11 mouse cellular contexts compared by ENCODE assay signal in the genomic region with DNA sequence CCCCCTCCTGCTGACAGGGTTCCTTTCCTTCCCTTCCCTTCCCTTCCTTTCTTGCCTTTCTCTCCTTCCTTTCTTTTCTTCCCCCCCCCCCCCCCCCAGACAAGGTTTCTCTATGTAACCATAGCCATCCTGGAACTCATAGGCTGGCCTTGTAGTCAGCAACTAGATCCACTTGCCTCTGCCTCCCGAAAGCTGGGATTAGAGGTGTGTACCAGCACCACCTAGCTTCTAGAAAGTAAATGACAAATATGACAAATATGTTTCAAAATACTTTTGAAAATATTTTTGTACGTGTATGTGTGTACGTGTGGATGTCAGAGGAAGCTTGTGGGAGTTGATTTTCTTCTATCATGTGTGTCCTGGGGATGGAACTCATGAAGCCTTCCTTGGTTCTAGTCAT. TPM values are rescaled to one million over a fixed set of nuclear protein-coding genes. Genes with fewer than 3 reads are reported as not detected.
DNase-seq lines count a peak whose midpoint lies in the region; ATAC-seq and TF ChIP-seq lines count a peak whose summit lies in the region.
"Had no signal": no experiment of that assay in that cellular context is flagged by ENCODE, and none has a peak within 500 bp of the region (broad histone marks: within the 10 kb centered on the region; RNA-seq: fewer than 3 reads in every experiment).

No protein-coding gene starts in this region.

- H3K9ac ChIP-seq in embryonic facial prominence, embryonic 14.5 days (ENCODE audit: low read depth, low read length), result no peak overlapping the region
- no peak overlapping the region for H3K9ac ChIP-seq in liver, embryonic 12.5 days
- H3K9ac ChIP-seq in MEL (ENCODE audit: control insufficient read depth, low read depth, low read length, poor library complexity, severe bottlenecking), result no peak overlapping the region
- H3K9ac ChIP-seq: neural tube, embryonic 12.5 days; stomach, embryonic 15.5 days had no signal

- TF ChIP-seq POLR2A in MEL (IDR thresholded peaks at IDR 0.05; ENCODE audit: control insufficient read depth in 1 of 2, insufficient read depth in 1 of 2, low read depth in 1 of 2, low read length in 2 of 2, poor library complexity in 1 of 2), result no peak

- no peaks in the 10 kb centered on the region for H3K9me3 ChIP-seq in embryonic facial prominence, embryonic 14.5 days (ENCODE audit: control insufficient read depth, low read length)
- no peaks in the 10 kb centered on the region for H3K9me3 ChIP-seq in embryonic facial prominence, embryonic 10.5 days
- no peaks in the 10 kb centered on the region for H3K9me3 ChIP-seq in liver, embryonic 12.5 days (replicated peaks)
- H3K9me3 ChIP-seq in MEL (replicated peaks; ENCODE audit: insufficient read depth, low read length), result no peaks in the 10 kb centered on the region
- H3K9me3 ChIP-seq: neural tube, embryonic 12.5 days; stomach, embryonic 15.5 days had no signal

- H3K27ac ChIP-seq in embryonic facial prominence, embryonic 14.5 days (replicated peaks; ENCODE audit: low read depth, low read length), result no peak overlapping the region
- no peak overlapping the region for H3K27ac ChIP-seq in embryonic facial prominence, embryonic 10.5 days (replicated peaks)
- H3K27ac ChIP-seq in liver, embryonic 12.5 days, result no peak overlapping the region
- no peak overlapping the region for H3K27ac ChIP-seq in MEL (ENCODE audit: control insufficient read depth, low read depth, low read length)
- H3K27ac ChIP-seq: neural tube, embryonic 12.5 days; stomach, embryonic 15.5 days had no signal

- peak; percentile 46 for TF ChIP-seq RAD21 in MEL (IDR thresholded peaks at IDR 0.05; ENCODE audit: low read depth, low read length)

- H3K27me3 ChIP-seq in embryonic facial prominence, embryonic 14.5 days (replicated peaks; ENCODE audit: control insufficient read depth, insufficient read depth, low read length), result no peaks in the 10 kb centered on the region
- H3K27me3 ChIP-seq in embryonic facial prominence, embryonic 10.5 days (replicated peaks; ENCODE audit: low read depth, poor library complexity, severe bottlenecking), result no peaks in the 10 kb centered on the region
- H3K27me3 ChIP-seq in liver, embryonic 12.5 days (replicated peaks), result no peaks in the 10 kb centered on the region
- no peaks in the 10 kb centered on the region for H3K27me3 ChIP-seq in MEL (ENCODE audit: control insufficient read depth in 1 of 2, insufficient read depth in 2 of 2, low read length in 2 of 2)
- H3K27me3 ChIP-seq: neural tube, embryonic 12.5 days; stomach, embryonic 15.5 days had no signal

- peak; percentile 14 to 61 (median 32); a peak in 3 of 6 replicates for TF ChIP-seq CTCF in MEL (IDR thresholded peaks at IDR 0.05 in 2 of 3, conservative IDR thresholded peaks at IDR 0.05 in 1 of 3; ENCODE audit: control insufficient read depth in 1 of 3, insufficient read depth in 1 of 3, low read depth in 2 of 3, low read length in 3 of 3, poor library complexity in 1 of 3, severe bottlenecking in 1 of 3)

- H3K4me1 ChIP-seq in embryonic facial prominence, embryonic 14.5 days (ENCODE audit: control insufficient read depth, insufficient read depth, low read length), result no peaks in the 10 kb centered on the region
- H3K4me1 ChIP-seq in embryonic facial prominence, embryonic 10.5 days, result no peaks in the 10 kb centered on the region
- no peaks in the 10 kb centered on the region for H3K4me1 ChIP-seq in liver, embryonic 12.5 days
- peaks cover 2% of the 10 kb centered on the region in 2 experiments; a peak in 3 of 4 replicates for H3K4me1 ChIP-seq in MEL (ENCODE audit: control insufficient read depth in 1 of 2, insufficient read depth in 2 of 2, low read length in 2 of 2)
- H3K4me1 ChIP-seq: neural tube, embryonic 12.5 days; stomach, embryonic 15.5 days had no signal

- TF ChIP-seq EP300 in MEL (IDR thresholded peaks at IDR 0.05; ENCODE audit: low read depth in 1 of 2, low read length in 2 of 2), result no peak

- 70% methylated on average over 3 of the region's 3 CpGs for WGBS in embryonic facial prominence, embryonic 14.5 days
- WGBS in embryonic facial prominence, embryonic 10.5 days, result 81% methylated on average over 3 of the region's 3 CpGs
- 57% methylated on average over 3 of the region's 3 CpGs for WGBS in liver, embryonic 12.5 days (ENCODE audit: insufficient replicate concordance)

- H3K4me3 ChIP-seq in embryonic facial prominence, embryonic 14.5 days (ENCODE audit: low read depth, low read length), result no peak overlapping the region
- H3K4me3 ChIP-seq in embryonic facial prominence, embryonic 10.5 days, result no peak overlapping the region
- H3K4me3 ChIP-seq in liver, embryonic 12.5 days, result no peak overlapping the region
- no peak overlapping the region for H3K4me3 ChIP-seq in MEL (ENCODE audit: control insufficient read depth in 1 of 2, insufficient read depth in 1 of 2, low read depth in 2 of 2, low read length in 2 of 2)
- H3K4me3 ChIP-seq: neural tube, embryonic 12.5 days; stomach, embryonic 15.5 days had no signal

- ATAC-seq in embryonic facial prominence, embryonic 14.5 days (ENCODE audit: low read depth), result no peak
- no peak for ATAC-seq in liver, embryonic 12.5 days
- ATAC-seq in inflammation-experienced regulatory T-cells, adult 6 months, result no peak

- H3K79me2 ChIP-seq in MEL (ENCODE audit: control insufficient read depth, insufficient read depth, low read length, poor library complexity), result no peaks in the 10 kb centered on the region

- DNase-seq in embryonic facial prominence, embryonic 14.5 days (ENCODE audit: low spot score), result peak; percentile 7
- DNase-seq in embryonic facial prominence, embryonic 10.5 days (ENCODE audit: low spot score), result no peak
- DNase-seq in liver (peak; percentile 4), MEL (ENCODE audit: low read depth, low spot score) (peak; percentile 50)
- peak; percentile 14 for DNase-seq in lung, postnatal 10 days
- DNase-seq in gastrocnemius, postnatal 10 days, result no peak
- DNase-seq: cerebellum, adult 11 months had no signal

- no peaks in the 10 kb centered on the region for H3K36me3 ChIP-seq in embryonic facial prominence, embryonic 14.5 days (ENCODE audit: control insufficient read depth, insufficient read depth, low read length)
- no peaks in the 10 kb centered on the region for H3K36me3 ChIP-seq in embryonic facial prominence, embryonic 10.5 days (replicated peaks)
- no peaks in the 10 kb centered on the region for H3K36me3 ChIP-seq in liver, embryonic 12.5 days
- peaks cover 0 to 6% of the 10 kb centered on the region in 2 experiments; a peak in 2 of 4 replicates for H3K36me3 ChIP-seq in MEL (ENCODE audit: control insufficient read depth in 1 of 2, insufficient read depth in 2 of 2, low read length in 2 of 2)
- H3K36me3 ChIP-seq: neural tube, embryonic 12.5 days; stomach, embryonic 15.5 days had no signal

- H3K4me2 ChIP-seq in embryonic facial prominence, embryonic 14.5 days (ENCODE audit: low read depth, low read length), result no peak overlapping the region
- no peak overlapping the region for H3K4me2 ChIP-seq in liver, embryonic 12.5 days
- H3K4me2 ChIP-seq: neural tube, embryonic 12.5 days; stomach, embryonic 15.5 days had no signal

TF ChIP-seq in MEL, 35 proteins besides CTCF, POLR2A, EP300 and RAD21:
- TF ChIP-seq ZC3H11A (IDR thresholded peaks at IDR 0.05; ENCODE audit: low read depth, low read length), result peak; percentile 10; the same call in 1 of the 2 replicates
- TF ChIP-seq SMC3 (IDR thresholded peaks at IDR 0.05; ENCODE audit: low read depth, low read length), result peak; percentile 55
- TF ChIP-seq MAX (IDR thresholded peaks at IDR 0.05; ENCODE audit: low read length), result no peak

RNA-seq across cellular contexts. Expression of a gene that starts 9.8 kb away (rescaled TPM):
- 18.3 and 19.4 TPM in 2 replicates for polyA plus RNA-seq in embryonic facial prominence, embryonic 14.5 days (2014; fragmentation: Nextera tagmentation; extraction: Ambion mirVana)
- 10.1 and 11.1 TPM in 2 replicates for polyA plus RNA-seq in embryonic facial prominence, embryonic 10.5 days (2016; fragmentation: Nextera tagmentation; extraction: Ambion mirVana)
- polyA plus RNA-seq in liver, embryonic 12.5 days (2016; fragmentation: Nextera tagmentation; extraction: Ambion mirVana), result 4.9 and 5.0 TPM in 2 replicates
- 3.3 and 3.8 TPM in 2 replicates for total RNA-seq in MEL (2012; rRNA removed)
- 100 to 1,000 TPM in 1 of 2 experiments, 1 to 10 TPM in 1; 4.5 to 131 TPM for polyA plus RNA-seq in MEL (2012; ENCODE audit: insufficient read depth in 1 of 2, insufficient read length in 2 of 2, low read depth in 1 of 2, low replicate concordance in 2 of 2, missing spikeins in 1 of 2)
- 10 to 100 TPM; 19.0 to 60.9 (median 50.9) TPM for polyA plus RNA-seq in inflammation-experienced regulatory T-cells, adult 6 months (2017; shearing (Covaris generic))
- total RNA-seq in gastrocnemius, postnatal 10 days (2021), result 10 to 100 TPM; 14.9 to 24.5 TPM

RNA-seq across cellular contexts. Expression of a gene that starts 10.0 kb away (rescaled TPM):
- polyA plus RNA-seq in embryonic facial prominence, embryonic 14.5 days (2014; fragmentation: Nextera tagmentation; extraction: Ambion mirVana), result 10.0 and 12.3 TPM in 2 replicates
- polyA plus RNA-seq in embryonic facial prominence, embryonic 10.5 days (2016; fragmentation: Nextera tagmentation; extraction: Ambion mirVana), result 15.6 and 17.4 TPM in 2 replicates
- polyA plus RNA-seq in liver, embryonic 12.5 days (2016; fragmentation: Nextera tagmentation; extraction: Ambion mirVana), result 5.0 and 5.7 TPM in 2 replicates
- total RNA-seq in MEL (2012; rRNA removed), result 2.7 TPM in 2 replicates
- 1 to 10 TPM in 1 of 2 experiments, not detected in 1; 5.5 TPM for polyA plus RNA-seq in MEL (2012; ENCODE audit: insufficient read depth in 1 of 2, insufficient read length in 2 of 2, low read depth in 1 of 2, low replicate concordance in 2 of 2, missing spikeins in 1 of 2)
- polyA plus RNA-seq in inflammation-experienced regulatory T-cells, adult 6 months (2017; shearing (Covaris generic)), result 1 to 10 TPM; 3.5 to 7.0 (median 4.7) TPM
- 1 to 10 TPM; 6.5 to 8.5 TPM for total RNA-seq in gastrocnemius, postnatal 10 days (2021)

Comparison
In these comparisons a context has a peak if more than half of its experiments do, and no peak if none do; other contexts are left out.
1. DNase-seq: peak in embryonic facial prominence, embryonic 14.5 days (single experiment), liver (single experiment), MEL (single experiment) and lung, postnatal 10 days (single experiment); none in embryonic facial prominence, embryonic 10.5 days (single experiment) and gastrocnemius, postnatal 10 days (single experiment).